Mouse (Mus musculus) embryonic facial prominence, embryonic 10.5 days (tissue): ENCODE results near the gene Celf6. TPM values are rescaled to one million over a fixed set of nuclear protein-coding genes. Genes with fewer than 3 reads are reported as not detected.

ENCODE experiments used
- DNase-seq: peaks from one replicate; pipeline ENCODE4 v3.0.0-alpha.2; 2017; ENCODE audit warnings: low spot score
- H3K27ac ChIP-seq: fragments of 300-500 bp; sonication (generic); replicated peaks from 2 replicates; pipeline ENCODE4 v1.5.1; 2016; ENCODE audit warnings: mild to moderate bottlenecking
- H3K27me3 ChIP-seq: fragments of 300-500 bp; sonication (generic); replicated peaks from 2 replicates; pipeline ENCODE4 v1.6.1; 2016; ENCODE audit warnings: low read depth, mild to moderate bottlenecking; ENCODE audit not compliant: poor library complexity, severe bottlenecking
- H3K36me3 ChIP-seq: fragments of 300-500 bp; sonication (generic); replicated peaks from 2 replicates; pipeline ENCODE4 v1.6.1; 2016; ENCODE audit warnings: mild to moderate bottlenecking, moderate library complexity
- H3K4me1 ChIP-seq: fragments of 300-500 bp; sonication (generic); 2 replicates; pipeline ENCODE4 v1.6.1; 2016
- H3K4me3 ChIP-seq: fragments of 300-500 bp; sonication (generic); 2 replicates; pipeline ENCODE4 v1.5.1; 2016; ENCODE audit warnings: mild to moderate bottlenecking, moderate library complexity
- H3K9me3 ChIP-seq: fragments of 300-500 bp; sonication (generic); 2 replicates; pipeline ENCODE4 v1.6.1; 2016; ENCODE audit warnings: mild to moderate bottlenecking
- WGBS: fragments of 180-500 bp; shearing (Covaris S2); methylation state at CpG from one replicate; pipeline ENCODE4 v1.1.7; 2016; 5-methylcytosine and 5-hydroxymethylcytosine counted together
- polyA plus RNA-seq: library from polyadenylated mRNA; unstranded; fragments of >200 nt; fragmentation: Nextera tagmentation; extraction: Ambion mirVana; gene quantifications from 2 replicates; pipeline ENCODE4 v1.2.1, GENCODE M21; 2016

The Celf6 gene
- polyA plus RNA-seq, 1 experiment from 2014 or later = 1.3 TPM

- H3K4me3 ChIP-seq = no peak overlapping the region
- peaks cover 24% of the 10 kb centered on the region for H3K4me1 ChIP-seq
- H3K36me3 ChIP-seq = peaks cover 32% of the 10 kb centered on the region
- no peaks in the 10 kb centered on the region for H3K27me3 ChIP-seq
- DNase-seq = no peak
- 88% methylated on average over 2 of the region's 2 CpGs for WGBS
- H3K27ac ChIP-seq = no peak overlapping the region
- no peaks in the 10 kb centered on the region for H3K9me3 ChIP-seq
Observed at GRCm38 (mm10) chr9:59654450-59654983, 76.8 kb downstream of the Celf6 start.

GRCm38 (mm10) chr9:59655958-59656634 lies 78.4 kb downstream of the Celf6 start, which contains the start of gene Pkm:
Pkm (plus strand) TSS chr9:59656368.
- peak; percentile 98 for DNase-seq
- Histone ChIP-seq H3K27ac (peak within 1 kb of the TSS; percentile 99), H3K27me3 (no peaks in the 10 kb centered on the region), H3K36me3 (peaks cover 32% of the 10 kb centered on the region), H3K4me1 (peaks cover 40% of the 10 kb centered on the region), H3K4me3 (peak within 1 kb of the TSS; percentile 86), H3K9me3 (no peaks in the 10 kb centered on the region)
- under 1% methylated on average over 46 of the region's 46 CpGs for WGBS

Other genes starting within 250 kb of the Celf6 start
- gene Bbs4, start 224.4 kb upstream of the Celf6 start, polyA plus RNA-seq = 18.0 and 19.3 TPM in 2 replicates
- gene Arih1, start 91.3 kb upstream of the Celf6 start, polyA plus RNA-seq = 18.7 and 19.5 TPM in 2 replicates
- 42.5 and 43.2 TPM in 2 replicates for gene Hexa, start 38.4 kb upstream of the Celf6 start, polyA plus RNA-seq
- not detected in 2 replicates for gene Tmem202, start 38.1 kb upstream of the Celf6 start, polyA plus RNA-seq
- 37.7 and 40.8 TPM in 2 replicates for gene Parp6, start 39.4 kb downstream of the Celf6 start, polyA plus RNA-seq
- gene Pkm, start 78.5 kb downstream of the Celf6 start, polyA plus RNA-seq = 2,716 and 3,081 TPM in 2 replicates
- gene Gramd2, start 102.2 kb downstream of the Celf6 start, polyA plus RNA-seq = 0.24 and 0.64 TPM in 2 replicates
- gene Senp8, start 172.8 kb downstream of the Celf6 start, polyA plus RNA-seq = 15.6 and 17.4 TPM in 2 replicates
- gene Myo9a, start 173.0 kb downstream of the Celf6 start, polyA plus RNA-seq = 10.1 and 11.1 TPM in 2 replicates